Mouse (Mus musculus) embryo, embryonic 9.5 days (tissue): ENCODE results near the gene Ccdc181.
A peak's percentile ranks its signal among the peaks of the same experiment; 100 is the strongest.

ENCODE experiments used
- DNase-seq: peaks from one replicate; pipeline ENCODE4 v3.0.0-alpha.2; 2017; ENCODE audit errors: extremely low spot score

Ccdc181 gene

GRCm38 (mm10) chr1:164284007-164284406 lies 8.6 kb downstream of the Ccdc181 start:
- DNase-seq: no peak

GRCm38 (mm10) chr1:164287406-164287805 lies 12.0 kb downstream of the Ccdc181 start:
- DNase-seq: no peak

GRCm38 (mm10) chr1:164292040-164292439 lies 16.7 kb downstream of the Ccdc181 start:
- DNase-seq: no peak

GRCm38 (mm10) chr1:164294071-164294470 lies 18.7 kb downstream of the Ccdc181 start:
- DNase-seq: no peak

- no peak for DNase-seq
Observed at GRCm38 (mm10) chr1:164296473-164296872, 21.1 kb downstream of the Ccdc181 start.

- DNase-seq: no peak
Observed at GRCm38 (mm10) chr1:164301949-164302348, 26.6 kb downstream of the Ccdc181 start.

- DNase-seq: no peak
Observed at GRCm38 (mm10) chr1:164303821-164304220, 28.4 kb downstream of the Ccdc181 start, which contains the start of gene Nme7. Gene Nme7 (plus strand): TSS chr1:164304121.

- DNase-seq: peak; percentile 96
Observed at GRCm38 (mm10) chr1:164307124-164307751, 31.9 kb downstream of the Ccdc181 start, which contains the start of gene Blzf1. Gene Blzf1 (minus strand): TSS chr1:164307489.

GRCm38 (mm10) chr1:164307922-164308321 lies 32.5 kb downstream of the Ccdc181 start:
- no peak for DNase-seq

GRCm38 (mm10) chr1:164314085-164314484 lies 38.7 kb downstream of the Ccdc181 start:
- DNase-seq: no peak

- no peak for DNase-seq
Observed at GRCm38 (mm10) chr1:164315266-164315665, 39.9 kb downstream of the Ccdc181 start.

- peak; percentile 71 for DNase-seq
Observed at GRCm38 (mm10) chr1:164316697-164317096, 41.3 kb downstream of the Ccdc181 start.

GRCm38 (mm10) chr1:164317261-164317660 lies 41.9 kb downstream of the Ccdc181 start:
- no peak for DNase-seq

GRCm38 (mm10) chr1:164318474-164318873 lies 43.1 kb downstream of the Ccdc181 start:
- no peak for DNase-seq

- no peak for DNase-seq
Observed at GRCm38 (mm10) chr1:164319542-164320140, 44.3 kb downstream of the Ccdc181 start.

GRCm38 (mm10) chr1:164320731-164321130 lies 45.3 kb downstream of the Ccdc181 start:
- no peak for DNase-seq

GRCm38 (mm10) chr1:164321408-164321807 lies 46.0 kb downstream of the Ccdc181 start:
- DNase-seq: no peak

GRCm38 (mm10) chr1:164322987-164323650 lies 47.7 kb downstream of the Ccdc181 start:
- no peak for DNase-seq

- no peak for DNase-seq
Observed at GRCm38 (mm10) chr1:164324221-164324620, 48.8 kb downstream of the Ccdc181 start.

GRCm38 (mm10) chr1:164324878-164325277 lies 49.5 kb downstream of the Ccdc181 start:
- DNase-seq: no peak

- DNase-seq: no peak
Observed at GRCm38 (mm10) chr1:164326600-164327155, 51.3 kb downstream of the Ccdc181 start.

- no peak for DNase-seq
Observed at GRCm38 (mm10) chr1:164327764-164328163, 52.4 kb downstream of the Ccdc181 start.

- no peak for DNase-seq
Observed at GRCm38 (mm10) chr1:164332559-164332958, 57.2 kb downstream of the Ccdc181 start.
